Mouse (Mus musculus): ENCODE measurements at regions not wholly inside any gene's neighbourhood (a gene's known extent, or its start where the extent isn't known, plus 50 kb on each side); places are given as distances from the start of the nearest gene placed in this dataset.

DNA sequence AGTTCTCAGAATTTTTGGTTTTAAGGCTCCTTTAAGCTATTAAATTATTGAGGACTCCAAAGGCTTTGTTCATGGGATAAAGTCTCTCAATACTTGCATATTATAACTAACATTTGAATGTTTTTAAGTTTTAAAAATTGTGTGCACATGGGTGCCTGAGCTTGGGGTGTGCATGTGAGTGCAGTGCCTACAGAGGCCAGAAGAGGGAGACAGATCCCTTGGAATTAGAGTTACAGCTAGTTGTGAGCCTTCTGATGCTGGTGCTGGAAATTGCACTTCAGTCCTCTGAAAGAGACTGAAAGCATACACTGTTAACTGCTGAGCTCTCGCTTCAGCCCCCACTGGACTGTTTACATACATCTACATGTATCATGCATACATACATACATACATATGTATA, 100.0 kb upstream of the Tspan5 start:
- TF ChIP-seq CTCF (conservative IDR thresholded peaks at IDR 0.05; ENCODE audit: insufficient read depth, insufficient read length, low read depth, low read length) = peak; percentile 79
- TF ChIP-seq POLR2A (IDR thresholded peaks at IDR 0.05; ENCODE audit: low read depth, low read length) = no peak
